Mouse (Mus musculus) lung, adult 18-20 months (tissue): ENCODE measurements around the gene Akap3.

Source experiments
- DNase-seq, 2 experiments: peaks; one replicate each; pipeline ENCODE4 v3.0.0; 2022; ENCODE audit warnings: mixed read lengths in 2 of 2

Gene Akap3

DNA sequence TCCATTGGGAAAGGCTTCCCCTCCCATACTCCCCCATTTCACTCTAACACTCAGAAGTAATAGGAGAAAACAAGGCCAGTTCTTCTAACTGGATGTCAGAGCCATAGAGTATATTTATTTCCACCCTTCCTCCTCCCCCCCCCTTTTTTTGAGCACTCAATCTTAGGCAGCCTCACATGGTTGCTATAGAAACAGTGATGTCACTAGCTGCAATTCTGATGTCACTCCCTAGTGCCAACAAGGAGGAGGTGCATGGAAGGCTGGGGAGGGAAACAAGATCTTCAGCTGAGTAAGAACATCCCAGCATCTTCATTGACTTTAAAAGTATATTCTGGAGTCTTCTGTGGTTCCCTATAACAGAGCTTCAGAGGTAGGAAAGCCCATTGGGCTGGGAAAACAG lies at the start of gene Akap3:
Akap3 (plus strand) TSS at position 218 of the 400 bp plus-strand sequence.
- DNase-seq, result no peak

DNA sequence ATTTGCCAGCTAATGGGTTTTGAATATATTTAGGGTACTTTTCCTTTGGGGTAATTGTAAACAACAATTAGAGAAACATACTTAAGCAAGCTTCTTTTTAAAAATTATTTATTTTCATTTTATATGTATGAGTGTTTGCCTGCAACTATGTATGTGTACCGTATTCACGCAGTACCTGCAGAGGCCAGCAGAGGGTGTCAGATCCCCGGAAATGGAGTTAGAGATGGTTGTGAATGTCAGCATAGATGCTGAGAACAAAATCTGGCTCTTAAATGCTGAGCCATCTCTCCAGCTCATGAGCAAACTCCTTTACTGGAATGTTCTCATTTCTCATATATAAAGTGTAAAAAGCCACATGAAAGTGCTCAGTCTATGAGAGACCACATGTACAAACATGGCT lies 46.1 kb upstream of the Akap3 start:
- no peak for DNase-seq

DNA sequence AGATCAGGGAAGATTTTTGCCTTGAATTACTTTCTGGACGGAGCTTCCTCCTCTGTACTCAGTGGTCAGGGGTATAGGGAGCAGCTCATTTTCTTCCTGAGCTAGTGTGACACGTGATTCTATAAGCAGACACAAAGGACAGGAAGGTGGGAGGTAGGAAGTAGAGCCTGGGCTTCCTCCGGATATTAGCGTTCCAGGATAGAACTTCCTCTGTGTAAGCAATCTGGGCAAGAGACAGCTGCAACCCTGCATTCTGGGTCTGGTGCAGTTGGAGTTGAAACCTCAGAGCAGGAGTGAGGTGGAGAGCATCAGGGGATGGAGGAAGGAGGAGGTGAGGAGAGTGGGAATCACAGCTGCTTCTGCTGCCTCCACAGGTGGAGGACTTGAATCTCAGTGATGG lies 44.8 kb upstream of the Akap3 start:
- DNase-seq, result no peak

DNA sequence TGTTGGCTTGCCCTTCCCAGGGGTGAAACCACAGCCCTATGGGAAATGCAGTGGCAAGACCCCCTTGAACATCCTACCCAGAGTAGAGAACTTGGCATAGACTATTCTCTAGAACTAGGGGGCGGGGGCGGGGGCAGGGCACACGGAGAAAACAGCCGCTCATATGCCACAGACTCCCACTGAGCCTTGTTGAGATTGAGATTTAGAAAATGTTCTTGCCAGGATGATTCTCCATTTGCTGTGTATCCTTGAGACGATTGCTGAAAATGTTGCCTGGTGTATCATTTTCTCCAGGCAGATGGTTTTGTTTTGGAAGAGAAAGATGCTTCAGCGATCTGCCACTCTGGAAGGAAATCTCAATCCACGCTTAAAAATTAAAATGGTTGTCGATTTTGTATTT lies 44.3 kb upstream of the Akap3 start:
- no peak for DNase-seq

DNA sequence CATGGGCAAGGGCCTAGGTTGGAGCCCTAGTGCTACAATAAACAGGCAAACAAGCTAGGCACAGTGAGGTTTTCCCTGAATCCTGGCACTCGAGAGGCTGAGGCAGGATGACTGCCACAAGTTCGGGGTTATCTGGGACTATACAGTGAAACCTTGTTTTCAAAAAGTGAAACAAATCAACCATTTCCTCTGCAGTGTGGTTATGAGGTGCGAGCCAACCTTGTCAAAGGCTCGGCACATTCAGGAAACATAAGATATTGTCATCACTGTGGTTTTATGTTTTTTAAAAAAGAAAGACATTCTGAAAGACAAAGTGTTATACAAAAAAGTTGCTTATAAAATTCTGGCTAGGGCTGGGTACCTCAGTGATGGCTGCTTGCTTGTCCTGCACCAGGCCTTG lies 41.4 kb upstream of the Akap3 start:
- no peak for DNase-seq

DNA sequence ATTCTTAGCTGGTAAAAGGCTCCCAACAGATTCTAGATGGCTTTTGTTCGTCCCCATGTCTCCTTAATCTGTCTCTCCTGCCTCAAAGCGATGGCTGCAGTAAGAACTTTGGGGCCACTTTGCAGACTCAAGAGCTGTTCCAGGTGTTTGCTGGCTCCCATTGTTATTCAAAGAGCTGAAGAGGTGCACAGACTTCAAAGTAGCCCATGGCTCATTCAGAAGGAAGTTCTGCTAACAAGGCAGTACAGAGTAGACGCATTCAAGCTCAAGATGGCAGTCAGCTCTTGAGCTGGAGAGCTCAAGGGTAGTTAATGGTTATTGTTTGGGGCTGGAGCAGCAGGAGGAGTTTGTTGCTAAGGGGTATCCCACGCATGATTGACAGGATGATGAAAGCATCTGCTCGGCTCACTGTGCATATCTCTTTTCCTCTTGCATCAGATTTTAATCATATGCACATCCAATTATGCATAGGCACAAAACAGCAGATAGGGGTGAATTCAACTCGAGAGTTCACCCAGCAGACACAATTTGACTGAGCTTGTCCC lies 37.6 kb upstream of the Akap3 start:
- no peak for DNase-seq

DNA sequence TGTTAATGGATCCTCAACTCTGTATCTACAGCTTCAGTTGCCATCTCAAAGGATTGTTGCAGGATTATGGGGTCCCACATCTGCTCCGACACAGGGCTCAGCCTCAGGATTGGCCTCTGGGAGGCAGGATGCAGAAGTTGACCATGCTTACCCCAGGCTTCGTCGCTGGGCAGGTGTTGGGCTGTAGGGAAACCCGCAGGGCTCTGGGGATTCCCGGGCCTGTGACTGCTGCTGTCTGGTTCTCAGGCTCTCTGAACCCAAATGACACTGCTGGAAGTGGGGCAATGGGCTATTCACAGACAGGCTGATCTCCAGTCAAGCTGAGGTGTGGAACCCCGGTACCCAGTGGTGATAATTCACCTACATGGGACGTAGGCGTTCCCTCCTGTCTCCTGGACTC lies 36.6 kb upstream of the Akap3 start:
- no peak for DNase-seq

DNA sequence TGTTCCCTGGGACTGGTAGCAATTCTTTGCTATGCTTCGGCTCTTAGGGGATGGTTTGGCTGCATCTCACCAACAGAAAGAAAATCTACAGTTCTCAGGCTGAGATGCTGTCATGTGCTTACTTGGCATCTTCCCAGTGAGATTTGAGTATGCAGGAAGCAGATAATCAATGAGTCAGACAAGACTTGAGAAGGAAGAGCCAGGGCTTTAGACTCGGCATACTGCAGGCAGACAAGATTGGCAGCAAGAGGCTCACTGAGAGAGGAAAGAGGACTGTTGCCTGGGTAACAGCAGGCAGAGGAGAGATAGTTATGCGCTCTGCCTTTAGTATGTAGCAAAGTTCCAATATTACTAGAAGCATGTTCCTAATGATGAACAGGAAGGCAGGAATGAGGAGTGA lies 29.8 kb upstream of the Akap3 start:
- DNase-seq, result no peak

DNA sequence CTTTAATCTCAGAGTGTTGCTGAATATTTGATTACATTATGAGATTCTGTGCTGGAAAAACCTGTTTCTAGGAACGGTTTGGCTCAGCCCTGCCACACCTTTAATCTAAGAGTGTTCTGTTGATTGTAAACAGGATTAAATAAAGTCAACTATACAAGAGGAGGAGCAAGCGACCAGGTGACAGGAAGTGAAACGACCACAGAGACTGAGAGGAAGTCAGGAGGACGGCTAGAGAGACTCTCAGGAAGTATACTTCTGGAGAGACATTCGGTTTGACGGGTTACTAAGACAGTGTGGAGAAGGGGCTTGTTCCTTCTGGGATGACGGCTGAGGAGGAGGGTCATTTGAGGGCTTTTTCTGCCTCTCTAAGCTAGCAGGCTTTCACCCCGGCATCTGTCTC lies 16.3 kb upstream of the Akap3 start:
- no peak for DNase-seq

DNA sequence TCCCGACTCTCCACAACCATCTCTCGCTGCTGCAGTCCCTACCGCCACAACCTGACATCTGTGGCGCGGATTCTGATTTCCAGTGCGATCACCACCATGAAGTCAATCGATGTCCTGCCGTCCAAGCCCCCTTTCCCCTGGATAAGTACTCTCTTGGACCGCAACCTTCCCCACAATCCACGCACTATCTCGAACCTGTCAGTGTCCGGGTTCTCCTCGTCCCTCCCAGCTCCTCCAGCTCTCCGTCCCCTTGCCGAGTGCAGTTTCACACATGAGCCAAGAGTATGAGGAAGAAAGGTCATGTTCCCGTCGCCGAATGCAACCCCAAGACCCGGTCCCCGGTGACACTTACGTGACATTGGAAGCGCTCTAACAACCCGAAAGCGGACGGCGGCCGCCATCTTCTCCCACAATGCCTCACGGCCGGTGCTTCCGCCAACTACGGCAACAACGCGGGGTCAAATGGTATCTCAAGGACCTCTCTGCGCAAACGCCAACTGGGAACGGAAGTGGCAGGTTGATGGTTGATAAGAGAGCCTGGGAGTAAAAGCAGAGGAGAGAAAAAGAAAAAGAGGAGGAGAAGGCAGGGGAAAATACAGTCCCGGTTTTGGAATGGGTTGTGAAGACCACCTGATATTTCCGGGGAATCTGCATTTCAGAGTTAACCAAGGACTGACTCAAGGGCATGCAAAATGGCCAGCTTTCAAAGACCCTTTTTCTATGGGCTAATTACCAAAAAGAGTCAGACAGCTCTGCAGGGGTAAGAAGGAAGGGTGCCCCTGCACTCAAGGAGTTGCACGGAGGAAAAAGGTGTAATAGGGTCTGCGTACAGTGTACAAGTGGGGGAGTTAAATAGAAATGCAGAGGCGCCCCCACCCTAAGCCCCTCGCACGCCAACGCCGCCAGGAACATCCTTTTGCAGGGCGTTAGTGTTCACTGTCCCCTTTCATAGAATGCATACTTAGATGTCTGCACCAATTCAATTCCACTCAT lies 3.9 kb upstream of the Akap3 start, which contains the start of gene Ndufa9:
Ndufa9 (minus strand) TSS at position 425 of the 993 bp plus-strand sequence.
- DNase-seq, result peak; percentile 93 to 94

DNA sequence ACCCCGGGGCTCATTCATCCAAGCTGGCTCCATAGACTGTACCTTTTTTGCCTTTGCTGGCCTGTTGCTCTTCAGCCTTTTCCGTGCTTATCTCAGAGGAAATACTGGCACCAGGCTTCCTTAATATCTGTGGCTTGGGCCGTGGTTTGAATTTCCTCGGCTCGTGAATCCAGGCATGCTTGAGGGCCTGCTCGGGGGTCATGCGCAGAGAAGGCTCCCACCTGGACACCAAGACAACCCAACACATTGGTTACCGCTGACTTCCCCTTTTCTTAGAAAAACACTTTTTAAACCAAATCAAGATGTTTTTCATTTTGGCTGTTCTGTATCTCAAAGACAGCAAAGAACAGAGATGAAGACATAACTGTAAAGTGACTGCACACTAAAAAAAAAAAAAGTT lies 24.2 kb downstream of the Akap3 start:
- no peak for DNase-seq

DNA sequence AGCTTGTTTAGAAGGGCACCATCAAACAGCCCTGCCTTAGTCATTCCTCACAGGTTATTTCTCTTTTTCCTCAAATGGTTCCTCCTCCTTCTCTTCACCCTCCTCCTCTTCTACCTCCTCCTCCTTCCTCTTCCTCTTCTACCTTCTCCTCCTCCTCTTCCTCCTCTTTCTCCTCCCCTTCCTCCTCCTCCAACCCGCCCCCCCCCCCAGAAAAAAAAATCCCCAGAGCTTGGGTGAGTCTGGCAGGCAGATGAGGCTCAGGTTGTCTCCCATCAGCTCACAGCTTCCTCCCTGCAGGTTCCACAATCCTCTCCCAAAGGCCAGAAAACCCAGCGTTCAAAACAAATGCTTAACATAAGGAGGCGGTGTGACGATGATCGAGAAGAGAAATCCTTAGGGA lies 54.5 kb downstream of the Akap3 start:
- no peak for DNase-seq

DNA sequence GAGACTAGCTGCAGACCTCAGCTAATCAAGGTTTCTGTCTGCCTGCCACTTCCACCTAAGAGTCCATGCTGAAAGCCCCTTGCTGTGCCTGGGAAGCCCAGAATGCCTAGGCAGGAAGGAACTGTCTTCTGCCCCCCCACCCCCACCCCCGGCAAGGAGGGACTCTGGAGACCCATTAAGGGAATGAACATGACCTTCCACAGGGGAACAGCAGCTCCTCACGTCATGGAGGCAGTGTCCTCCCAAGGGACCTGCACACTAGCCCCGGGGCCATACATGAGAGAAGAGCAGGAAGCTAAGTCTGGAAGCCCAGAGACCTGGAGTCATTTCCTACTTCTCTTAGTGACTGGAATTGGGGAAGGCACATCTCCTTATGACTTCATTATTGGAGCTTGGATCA lies 55.0 kb downstream of the Akap3 start:
- no peak for DNase-seq

DNA sequence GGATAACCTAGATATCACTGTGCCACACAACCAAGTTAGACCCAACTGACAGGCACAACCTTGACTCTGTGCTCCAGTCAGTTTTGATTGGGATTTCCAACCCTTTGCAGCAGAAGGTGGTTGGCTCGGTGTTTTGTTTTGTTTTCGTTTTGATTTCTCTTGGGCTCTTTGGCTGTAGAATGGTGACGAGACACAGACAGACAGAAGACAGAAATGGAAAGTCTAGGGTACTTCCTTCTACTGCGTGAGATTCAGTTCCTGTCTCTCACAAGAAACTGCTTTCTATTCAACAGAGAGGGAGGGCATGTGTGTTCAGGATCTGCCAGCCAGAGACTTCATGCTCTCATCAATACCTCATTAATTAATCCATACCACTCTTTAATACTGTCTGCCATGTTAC lies 57.8 kb downstream of the Akap3 start:
- no peak for DNase-seq

DNA sequence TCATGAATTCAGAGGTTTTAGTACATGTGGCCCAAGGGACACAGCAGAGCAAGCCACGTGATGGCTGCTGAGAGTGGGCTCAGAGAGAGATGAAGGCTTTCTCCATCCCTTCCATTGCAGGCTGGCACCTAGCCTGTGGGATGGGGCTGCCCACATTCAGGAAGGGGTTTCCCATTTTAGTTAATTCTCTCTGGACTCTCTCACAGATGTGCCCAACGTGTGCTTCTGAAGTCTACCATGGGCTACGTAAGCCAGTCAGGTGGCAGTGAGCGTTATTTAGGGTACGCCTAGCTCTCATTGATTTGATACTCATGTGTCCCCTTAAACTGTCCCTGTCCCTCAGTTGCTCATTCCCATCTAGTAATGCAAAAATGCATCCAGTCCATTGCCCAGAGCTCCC lies 62.0 kb downstream of the Akap3 start:
- DNase-seq, result no peak

DNA sequence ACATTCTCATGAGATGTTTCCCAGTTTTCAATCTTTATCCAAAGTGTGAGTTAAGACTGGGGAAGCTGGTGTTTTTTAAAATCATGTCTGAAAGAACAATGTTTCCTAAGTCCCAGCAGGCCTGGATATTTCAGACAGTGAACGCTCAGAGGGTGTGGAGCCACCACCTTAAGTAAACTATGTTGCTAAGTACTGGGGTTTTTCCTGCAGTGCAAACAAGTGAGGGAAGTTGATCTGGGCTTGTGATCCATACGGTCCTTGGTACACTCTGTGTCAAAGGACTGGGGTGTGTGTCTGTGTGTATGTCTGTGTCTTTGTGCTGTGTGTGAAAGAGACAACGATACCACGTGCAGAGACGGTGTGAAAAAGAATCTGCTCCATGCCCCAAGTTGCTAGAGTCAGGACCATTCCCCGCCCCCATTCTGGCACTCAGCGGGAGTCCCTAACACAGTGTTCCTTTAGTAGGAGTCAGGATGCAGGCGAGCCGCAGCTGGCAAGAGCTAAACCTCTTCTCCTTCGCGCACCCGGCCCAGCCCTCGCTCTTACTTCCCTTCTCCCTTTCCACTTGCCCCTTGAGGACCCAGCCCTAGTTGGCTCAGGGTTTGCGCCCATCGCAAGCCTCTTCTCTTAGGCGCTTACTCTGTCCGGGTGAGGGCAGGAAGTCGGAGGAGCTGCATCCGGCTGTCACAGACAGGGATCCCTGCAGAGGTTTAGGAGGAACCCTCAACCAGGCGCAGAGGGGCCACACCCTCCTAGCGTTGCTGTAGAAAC lies 68.4 kb downstream of the Akap3 start, which contains the start of gene Dyrk4:
Dyrk4 (minus strand) TSS at position 729 of the 771 bp plus-strand sequence.
- peak; percentile 19 to 50 for DNase-seq
